Mouse (Mus musculus): ENCODE data around the gene Kif5c.

Kif5c gene

GRCm38 (mm10) chr2:49749730-49750576, 130.9 kb downstream of the Kif5c start:
- DNase-seq: peak; percentile 94

- DNase-seq: no peak
Measured at GRCm38 (mm10) chr2:49751544-49752210, 132.6 kb downstream of the Kif5c start.

GRCm38 (mm10) chr2:49752211-49752607, 133.1 kb downstream of the Kif5c start:
- no peak for DNase-seq

- no peak for DNase-seq
Measured at GRCm38 (mm10) chr2:49753062-49753461, 134.0 kb downstream of the Kif5c start.

- no peak for DNase-seq
Measured at GRCm38 (mm10) chr2:49755054-49755453, 136.0 kb downstream of the Kif5c start.

GRCm38 (mm10) chr2:49757616-49758015, 138.5 kb downstream of the Kif5c start:
- peak; percentile 50 for DNase-seq

GRCm38 (mm10) chr2:49764331-49764946, 145.3 kb downstream of the Kif5c start:
- peak; percentile 59 for DNase-seq

GRCm38 (mm10) chr2:49768916-49769315, 149.8 kb downstream of the Kif5c start:
- DNase-seq: no peak

- DNase-seq: no peak
Measured at GRCm38 (mm10) chr2:49770440-49770839, 151.3 kb downstream of the Kif5c start.

- no peak for DNase-seq
Measured at GRCm38 (mm10) chr2:49771172-49771571, 152.1 kb downstream of the Kif5c start.

- no peak for DNase-seq
Measured at GRCm38 (mm10) chr2:49773194-49773931, 154.3 kb downstream of the Kif5c start.

GRCm38 (mm10) chr2:49774180-49774579, 155.1 kb downstream of the Kif5c start:
- no peak for DNase-seq

GRCm38 (mm10) chr2:49775187-49775586, 156.1 kb downstream of the Kif5c start:
- no peak for DNase-seq

- DNase-seq: no peak
Measured at GRCm38 (mm10) chr2:49775735-49776134, 156.6 kb downstream of the Kif5c start.

GRCm38 (mm10) chr2:49776407-49776806, 157.3 kb downstream of the Kif5c start:
- DNase-seq: no peak

GRCm38 (mm10) chr2:49787376-49788050, 168.4 kb downstream of the Kif5c start, which contains the start of gene Lypd6b:
Lypd6b (plus strand) TSS chr2:49787688.
- no peak for DNase-seq

GRCm38 (mm10) chr2:49788051-49788418, 168.9 kb downstream of the Kif5c start:
- DNase-seq: no peak

- no peak for DNase-seq
Measured at GRCm38 (mm10) chr2:49788643-49789042, 169.5 kb downstream of the Kif5c start.

- DNase-seq: no peak
Measured at GRCm38 (mm10) chr2:49789078-49789477, 170.0 kb downstream of the Kif5c start.

GRCm38 (mm10) chr2:49789504-49789903, 170.4 kb downstream of the Kif5c start:
- DNase-seq: no peak

- peak; percentile 94 for DNase-seq
Measured at GRCm38 (mm10) chr2:49797444-49798143, 178.5 kb downstream of the Kif5c start.

- peak; percentile 63 for DNase-seq
Measured at GRCm38 (mm10) chr2:49804448-49804847, 185.3 kb downstream of the Kif5c start.

Data from heart, adult 11 months (tissue).